Mouse (Mus musculus) adrenal gland, postnatal 25 days (tissue): ENCODE results near the gene Cpsf2. TPM values are rescaled to one million over a fixed set of nuclear protein-coding genes. Genes with fewer than 3 reads are reported as not detected.

Experiments used
- total RNA-seq: library from RNA; stranded (reverse); gene quantifications from 2 replicates; pipeline ENCODE4 v1.2.3, GENCODE M21; 2021

The Cpsf2 gene
- total RNA-seq, 1 experiment from 2014 or later = 39.6 TPM

Other genes with a start within 250 kb of the Cpsf2 start
- 50.9 and 55.6 TPM in 2 replicates for gene Fbln5, start 156.9 kb upstream of the Cpsf2 start, total RNA-seq
- 41.5 and 42.3 TPM in 2 replicates for gene Trip11, start 62.7 kb upstream of the Cpsf2 start, total RNA-seq
- gene Atxn3, start 17.7 kb upstream of the Cpsf2 start, total RNA-seq = 18.5 and 30.1 TPM in 2 replicates
- 0.29 and 1.2 TPM in 2 replicates for gene Slc24a4, start 152.7 kb downstream of the Cpsf2 start, total RNA-seq